Mouse (Mus musculus): ENCODE results near the gene Pm20d1. TPM values are rescaled to one million over a fixed set of nuclear protein-coding genes. Genes with fewer than 3 reads are reported as not detected.
A peak's percentile ranks its signal among the peaks of the same experiment; 100 is the strongest.

Pm20d1 gene
- polyA plus RNA-seq, 1 experiment, result 0.54 TPM

GRCm38 (mm10) chr1:131827207-131827786, 30.1 kb downstream of the Pm20d1 start, which contains the start of gene Slc41a1:
Gene Slc41a1, plus strand, starts transcription at chr1:131827493.
- Histone ChIP-seq H3K4me3 (ENCODE audit: insufficient read depth, low read length) (peak within 1 kb of the TSS; percentile 81), H3K4me1 (ENCODE audit: control insufficient read depth, insufficient read depth, low read length) (peaks cover 3% of the 10 kb centered on the region; the same call in 1 of the 2 replicates)

GRCm38 (mm10) chr1:131827787-131828258, 30.6 kb downstream of the Pm20d1 start:
- Histone ChIP-seq H3K4me1 (ENCODE audit: control insufficient read depth, insufficient read depth, low read length) (peaks cover 3% of the 10 kb centered on the region; the same call in 1 of the 2 replicates), H3K27ac (ENCODE audit: insufficient read depth, low read length) (peak overlapping the region; percentile 57), H3K4me3 (ENCODE audit: insufficient read depth, low read length) (peak overlapping the region; percentile 81)
- TF ChIP-seq POLR2A (IDR thresholded peaks at IDR 0.05; ENCODE audit: low read depth, low read length) (peak; percentile 85), CTCF (IDR thresholded peaks at IDR 0.05; ENCODE audit: borderline replicate concordance, insufficient read depth, low read length) (no peak)

More at GRCm38 (mm10) chr1:131827207-131827786, 30.1 kb downstream of the Pm20d1 start, which contains the start of gene Slc41a1:
- H3K27ac ChIP-seq (ENCODE audit: insufficient read depth, low read length), result peak within 1 kb of the TSS; percentile 57
- TF ChIP-seq CTCF (IDR thresholded peaks at IDR 0.05; ENCODE audit: borderline replicate concordance, insufficient read depth, low read length) (no peak), POLR2A (IDR thresholded peaks at IDR 0.05; ENCODE audit: low read depth, low read length) (no peak)

GRCm38 (mm10) chr1:131828297-131829126, 31.3 kb downstream of the Pm20d1 start:
- Histone ChIP-seq H3K4me1 (ENCODE audit: control insufficient read depth, insufficient read depth, low read length) (peaks cover 3% of the 10 kb centered on the region; the same call in 1 of the 2 replicates), H3K4me3 (ENCODE audit: insufficient read depth, low read length) (peak overlapping the region; percentile 81), H3K27ac (ENCODE audit: insufficient read depth, low read length) (peak overlapping the region; percentile 57)
- TF ChIP-seq POLR2A (IDR thresholded peaks at IDR 0.05; ENCODE audit: low read depth, low read length) (no peak), CTCF (IDR thresholded peaks at IDR 0.05; ENCODE audit: borderline replicate concordance, insufficient read depth, low read length) (no peak)

GRCm38 (mm10) chr1:131829279-131829678, 32.1 kb downstream of the Pm20d1 start:
- no peak for TF ChIP-seq POLR2A (IDR thresholded peaks at IDR 0.05; ENCODE audit: low read depth, low read length)
- no peak for TF ChIP-seq CTCF (IDR thresholded peaks at IDR 0.05; ENCODE audit: borderline replicate concordance, insufficient read depth, low read length)
- peaks cover 3% of the 10 kb centered on the region; the same call in 1 of the 2 replicates for H3K4me1 ChIP-seq (ENCODE audit: control insufficient read depth, insufficient read depth, low read length)
- peak overlapping the region; percentile 81 for H3K4me3 ChIP-seq (ENCODE audit: insufficient read depth, low read length)
- H3K27ac ChIP-seq (ENCODE audit: insufficient read depth, low read length), result no peak overlapping the region

GRCm38 (mm10) chr1:131830561-131830960, 33.4 kb downstream of the Pm20d1 start:
- no peak for TF ChIP-seq POLR2A (IDR thresholded peaks at IDR 0.05; ENCODE audit: low read depth, low read length)
- TF ChIP-seq CTCF (IDR thresholded peaks at IDR 0.05; ENCODE audit: borderline replicate concordance, insufficient read depth, low read length), result no peak
- Histone ChIP-seq H3K27ac (ENCODE audit: insufficient read depth, low read length) (no peak overlapping the region), H3K4me3 (ENCODE audit: insufficient read depth, low read length) (no peak overlapping the region), H3K4me1 (ENCODE audit: control insufficient read depth, insufficient read depth, low read length) (peaks cover 3% of the 10 kb centered on the region; the same call in 1 of the 2 replicates)

- Histone ChIP-seq H3K4me1 (ENCODE audit: control insufficient read depth, insufficient read depth, low read length) (peaks cover 3% of the 10 kb centered on the region; the same call in 1 of the 2 replicates), H3K27ac (ENCODE audit: insufficient read depth, low read length) (no peak overlapping the region), H3K4me3 (ENCODE audit: insufficient read depth, low read length) (no peak overlapping the region)
- TF ChIP-seq CTCF (IDR thresholded peaks at IDR 0.05; ENCODE audit: borderline replicate concordance, insufficient read depth, low read length) (no peak), POLR2A (IDR thresholded peaks at IDR 0.05; ENCODE audit: low read depth, low read length) (no peak)
Observed at GRCm38 (mm10) chr1:131830971-131831641, 33.9 kb downstream of the Pm20d1 start.

GRCm38 (mm10) chr1:131837035-131837434, 39.9 kb downstream of the Pm20d1 start:
- no peak overlapping the region for H3K27ac ChIP-seq (ENCODE audit: insufficient read depth, low read length)
- H3K4me1 ChIP-seq (ENCODE audit: control insufficient read depth, insufficient read depth, low read length), result no peaks in the 10 kb centered on the region
- H3K4me3 ChIP-seq (ENCODE audit: insufficient read depth, low read length), result no peak overlapping the region
- no peak for TF ChIP-seq POLR2A (IDR thresholded peaks at IDR 0.05; ENCODE audit: low read depth, low read length)
- no peak for TF ChIP-seq CTCF (IDR thresholded peaks at IDR 0.05; ENCODE audit: borderline replicate concordance, insufficient read depth, low read length)

- Histone ChIP-seq H3K27ac (ENCODE audit: insufficient read depth, low read length) (no peak overlapping the region), H3K4me1 (ENCODE audit: control insufficient read depth, insufficient read depth, low read length) (no peaks in the 10 kb centered on the region), H3K4me3 (ENCODE audit: insufficient read depth, low read length) (no peak overlapping the region)
- TF ChIP-seq CTCF (IDR thresholded peaks at IDR 0.05; ENCODE audit: borderline replicate concordance, insufficient read depth, low read length) (no peak), POLR2A (IDR thresholded peaks at IDR 0.05; ENCODE audit: low read depth, low read length) (no peak)
Observed at GRCm38 (mm10) chr1:131838542-131838941, 41.4 kb downstream of the Pm20d1 start.

GRCm38 (mm10) chr1:131839279-131839678, 42.1 kb downstream of the Pm20d1 start:
- TF ChIP-seq POLR2A (IDR thresholded peaks at IDR 0.05; ENCODE audit: low read depth, low read length) (no peak), CTCF (IDR thresholded peaks at IDR 0.05; ENCODE audit: borderline replicate concordance, insufficient read depth, low read length) (no peak)
- Histone ChIP-seq H3K4me3 (ENCODE audit: insufficient read depth, low read length) (no peak overlapping the region), H3K4me1 (ENCODE audit: control insufficient read depth, insufficient read depth, low read length) (no peaks in the 10 kb centered on the region), H3K27ac (ENCODE audit: insufficient read depth, low read length) (no peak overlapping the region)
